Mouse (Mus musculus) layer of hippocampus, postnatal 25 days (tissue): ENCODE measurements around the gene C1qtnf6. TPM values are rescaled to one million over a fixed set of nuclear protein-coding genes. Genes with fewer than 3 reads are reported as not detected.

ENCODE experiments used
- DNase-seq, 2 experiments: peaks; one replicate each; pipeline ENCODE4 v3.0.0; 2022; ENCODE audit warnings: mixed read lengths in 2 of 2, low spot score in 1 of 2; ENCODE audit errors: extremely low spot score in 1 of 2
- total RNA-seq, 2 experiments: library from RNA; stranded (reverse); gene quantifications; 2 replicates each; pipeline ENCODE4 v1.2.3; 2021

Gene C1qtnf6
- total RNA-seq, 2 experiments from 2014 or later = 5.3 to 5.6 TPM

DNA sequence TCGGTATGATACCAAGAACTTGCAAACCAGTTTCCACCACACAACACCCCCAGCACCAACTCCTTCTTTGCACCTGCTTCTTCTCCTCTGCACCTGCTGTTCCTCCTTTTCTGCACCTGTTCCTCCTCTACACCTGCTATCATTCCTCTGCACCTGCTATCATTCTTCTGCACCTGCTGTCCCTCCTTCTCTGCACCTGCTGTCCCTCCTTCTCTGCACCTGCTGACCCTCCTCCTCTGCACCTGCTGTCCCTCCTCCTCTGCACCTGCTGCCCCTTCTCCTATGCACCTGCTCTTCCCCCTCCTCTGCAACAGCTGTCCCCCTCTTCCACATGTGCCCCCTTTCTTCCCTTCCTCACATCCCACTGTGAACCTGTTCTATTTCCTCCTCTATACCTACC is 44.7 kb downstream of the C1qtnf6 start:
- no peak for DNase-seq

DNA sequence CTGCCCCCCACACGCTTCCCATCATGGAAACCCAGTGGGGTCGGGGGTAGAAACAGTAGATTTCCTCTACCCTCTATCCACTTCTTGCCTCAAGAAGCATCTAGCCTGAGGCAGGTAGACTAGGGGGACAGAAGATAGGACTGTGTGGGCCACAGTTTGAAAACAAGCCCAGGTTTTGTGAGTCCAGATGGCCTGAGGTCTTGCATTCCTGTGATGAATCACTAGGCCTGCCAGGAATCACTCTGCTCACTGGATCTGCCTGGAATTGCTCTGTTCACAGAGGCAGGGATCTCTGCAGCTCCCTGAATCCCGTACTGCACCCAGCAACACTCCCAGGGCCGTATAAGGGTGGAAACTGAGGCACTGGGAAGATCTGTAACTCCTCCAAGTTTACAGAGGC is 47.9 kb downstream of the C1qtnf6 start:
- no peak for DNase-seq

DNA sequence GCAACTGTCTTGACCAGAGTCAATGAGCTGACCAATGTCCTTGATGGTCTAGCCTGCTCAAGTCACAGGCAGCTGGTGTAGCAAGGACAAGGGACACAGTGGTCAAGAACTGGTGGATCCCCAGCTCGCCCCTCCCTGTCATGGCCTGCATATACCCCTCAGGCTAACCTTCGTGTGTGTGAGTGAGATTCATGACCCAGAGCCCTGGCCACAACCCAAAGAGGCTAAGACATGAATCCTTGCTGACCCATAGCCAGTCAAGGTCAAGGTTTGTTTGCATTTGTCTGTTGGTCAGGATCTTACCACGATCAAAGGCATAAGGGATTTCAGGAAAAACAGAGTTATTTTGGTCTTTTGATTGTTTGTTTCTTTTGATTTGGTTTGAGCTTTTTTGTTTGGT is 48.7 kb downstream of the C1qtnf6 start:
- DNase-seq = no peak

DNA sequence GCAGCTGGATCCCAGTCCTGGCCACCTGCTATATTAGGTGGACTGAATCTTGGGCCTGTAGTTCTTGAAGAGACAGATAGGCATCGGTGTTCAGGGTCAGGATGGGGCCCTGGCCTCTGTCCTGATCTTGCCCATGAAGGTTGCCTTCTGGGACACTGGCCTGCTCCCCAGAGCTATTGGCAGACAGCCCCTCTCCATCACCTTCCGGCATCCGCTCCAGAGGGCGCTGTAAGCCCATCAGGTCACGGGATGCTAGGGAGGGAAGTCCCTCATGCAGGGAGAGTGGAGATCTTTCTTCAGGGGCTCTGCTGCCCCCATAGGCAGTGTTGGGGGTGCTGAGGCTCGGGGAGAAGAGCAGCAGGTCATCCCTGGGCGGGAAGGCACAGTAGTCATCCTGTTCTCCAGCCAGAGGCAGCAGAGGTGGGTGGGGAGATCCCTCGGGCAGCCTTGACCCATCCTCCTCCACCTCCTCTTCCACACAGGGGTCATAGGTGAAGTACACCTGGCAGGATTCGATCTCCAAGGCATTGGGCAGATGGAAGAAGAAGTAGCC is 49.7 kb downstream of the C1qtnf6 start:
- no peak for DNase-seq

DNA sequence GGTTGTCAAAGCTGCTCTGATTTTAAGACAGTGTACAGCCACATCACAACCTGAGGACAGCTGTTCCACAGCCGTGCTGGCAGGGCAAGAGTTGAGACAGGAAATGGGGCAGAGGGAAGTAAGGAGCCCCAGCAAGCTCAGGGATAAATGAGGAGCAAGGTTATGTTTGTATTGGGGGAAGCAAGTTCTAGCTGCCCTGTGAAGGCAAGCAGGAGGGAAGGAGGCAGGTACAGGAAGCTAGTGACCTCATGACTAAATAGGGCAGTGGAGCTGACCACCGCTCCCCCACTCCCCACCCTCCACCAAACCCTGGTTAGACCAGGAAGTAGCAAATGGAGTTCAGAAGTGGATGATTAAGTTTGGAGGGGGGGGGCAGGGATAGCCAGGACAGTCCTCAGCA is 50.2 kb downstream of the C1qtnf6 start:
- DNase-seq = no peak

DNA sequence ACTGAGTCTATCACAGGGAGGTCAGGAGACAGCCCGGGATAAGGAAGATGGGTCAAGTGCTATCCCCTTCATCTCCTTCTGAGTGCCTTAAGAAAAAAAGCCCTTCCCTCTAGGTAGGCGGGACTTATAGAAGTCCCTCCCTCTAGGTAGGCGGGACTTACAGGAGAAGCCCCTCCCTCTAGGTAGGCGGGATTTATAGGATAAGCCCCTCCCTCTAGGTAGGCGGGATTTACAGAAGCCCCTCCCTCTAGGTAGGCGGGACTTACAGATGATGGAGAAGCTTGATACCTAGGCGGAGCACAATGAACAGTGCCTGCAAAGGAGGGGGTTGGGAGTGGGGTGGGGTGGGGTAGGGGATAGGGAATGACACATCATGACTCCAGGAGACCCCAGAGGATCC is 51.1 kb downstream of the C1qtnf6 start:
- no peak for DNase-seq

DNA sequence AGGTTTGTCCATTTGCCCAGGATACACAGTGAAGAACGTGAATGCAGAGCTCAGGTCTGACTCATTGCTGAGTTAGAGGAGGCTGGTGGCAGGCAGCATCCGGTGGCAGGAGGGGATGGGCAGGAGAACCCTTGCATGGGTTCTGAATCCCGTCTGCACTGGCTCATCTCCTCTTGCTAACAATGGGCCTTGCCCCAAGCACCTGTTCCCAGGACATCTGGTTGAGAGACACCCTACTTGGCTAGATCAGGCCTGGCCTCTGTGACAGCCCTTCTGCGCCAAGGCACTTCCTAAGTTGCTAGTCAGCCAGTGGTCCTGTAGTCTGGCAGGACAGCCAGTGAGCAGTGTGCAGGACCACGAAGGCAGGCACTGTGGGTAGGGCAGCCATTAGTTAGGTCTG is 51.7 kb downstream of the C1qtnf6 start:
- no peak for DNase-seq

DNA sequence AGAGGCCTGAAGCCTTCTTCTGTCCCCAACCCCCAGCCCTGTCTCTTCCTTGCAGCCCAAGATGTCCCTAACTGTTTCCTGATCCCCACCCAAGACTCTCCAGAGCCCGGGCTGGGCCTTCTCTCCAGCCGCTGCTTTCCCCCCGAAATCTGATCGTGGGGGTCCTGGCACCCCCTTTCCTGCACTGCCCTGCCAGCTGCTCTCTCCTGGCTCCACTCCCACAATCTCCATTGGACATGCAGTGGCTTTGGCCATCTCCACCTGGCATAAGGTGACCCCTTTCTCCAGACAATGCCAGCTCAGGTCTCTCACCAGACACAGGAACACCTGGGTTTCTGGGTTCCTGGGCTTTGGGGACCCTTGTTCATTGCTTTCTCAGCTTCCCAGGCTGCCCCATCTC is 53.1 kb downstream of the C1qtnf6 start:
- DNase-seq = no peak

DNA sequence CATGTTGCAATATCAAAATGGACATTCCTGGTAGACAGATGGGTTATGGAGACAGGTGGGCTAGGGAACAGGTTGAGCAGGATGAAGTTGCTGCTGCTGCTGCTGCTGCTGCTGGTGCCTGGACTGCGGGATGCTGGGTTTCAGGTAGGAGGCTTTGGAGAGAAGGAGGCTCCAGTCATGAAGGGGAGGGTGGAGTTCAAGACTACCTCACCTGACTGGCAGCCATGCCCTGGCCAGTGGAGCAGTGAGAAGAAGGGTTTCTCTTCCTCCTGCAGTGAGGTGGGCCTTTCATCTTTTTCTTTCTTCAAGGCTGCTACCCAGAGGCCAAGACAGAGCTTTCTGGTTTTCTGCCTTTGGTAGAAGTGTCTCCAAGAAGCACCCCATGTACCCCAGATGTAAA is 54.3 kb downstream of the C1qtnf6 start:
- DNase-seq = no peak

DNA sequence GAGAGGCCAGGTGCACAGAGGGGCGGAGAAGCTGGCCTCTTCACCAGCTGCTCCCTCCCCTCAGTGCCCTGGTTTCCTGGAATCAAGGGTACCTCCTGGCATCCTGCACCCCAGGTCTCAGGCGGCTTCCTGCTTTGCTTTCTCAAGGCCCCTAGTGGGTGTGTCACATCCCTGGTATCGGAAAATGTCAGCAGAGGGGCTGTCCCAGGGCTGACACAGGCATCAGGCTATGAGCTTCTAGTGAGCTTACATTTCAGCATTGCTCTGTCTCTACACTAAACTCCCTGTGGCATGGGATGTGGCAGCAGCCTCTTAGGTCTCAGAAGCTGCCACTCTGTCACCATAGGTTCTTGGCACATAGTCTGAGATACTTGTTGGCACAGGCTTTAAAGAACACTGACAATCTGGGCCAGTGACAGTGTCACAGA is 55.6 kb downstream of the C1qtnf6 start:
- no peak for DNase-seq

DNA sequence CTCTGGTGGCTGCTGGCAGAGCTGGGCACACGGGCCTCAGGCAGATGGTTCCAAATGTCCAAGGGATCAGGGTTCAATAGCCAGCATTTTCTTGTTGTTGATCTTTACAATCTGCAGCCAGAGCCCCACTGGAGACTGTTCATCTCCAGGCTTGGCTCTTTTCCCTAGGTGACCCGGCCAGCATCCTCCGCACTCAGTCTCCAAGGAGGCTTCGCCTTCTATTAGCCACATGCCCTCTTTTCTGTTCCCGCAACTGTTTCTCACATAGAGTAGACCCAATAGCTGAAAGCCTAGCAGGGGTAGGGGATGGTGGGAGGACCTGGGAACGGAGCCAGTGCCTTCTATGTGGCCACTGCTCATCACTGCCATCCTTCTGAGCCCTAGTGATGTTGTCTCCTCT is 57.8 kb downstream of the C1qtnf6 start:
- DNase-seq = no peak

Other genes starting within 250 kb of the C1qtnf6 start
- gene Csf2rb2, start 225.7 kb downstream of the C1qtnf6 start, total RNA-seq = 1 to 10 TPM; 1.5 to 2.1 TPM
- 1 to 10 TPM; 2.5 to 2.6 TPM for gene Csf2rb, start 205.7 kb downstream of the C1qtnf6 start, total RNA-seq
- gene Tex33, start 135.5 kb downstream of the C1qtnf6 start, total RNA-seq = not detected
- 10 to 100 TPM; 41.4 to 42.4 TPM for gene Tst, start 125.5 kb downstream of the C1qtnf6 start, total RNA-seq
- 10 to 100 TPM; 33.6 to 39.4 TPM for gene Mpst, start 125.0 kb downstream of the C1qtnf6 start, total RNA-seq
- 100 to 1,000 TPM; 257 to 260 TPM for gene Kctd17, start 102.9 kb downstream of the C1qtnf6 start, total RNA-seq
- 1 to 10 TPM in 1 of 2 experiments, under 1 TPM in 1; 0.61 to 4.5 TPM for gene Tmprss6, start 62.8 kb downstream of the C1qtnf6 start, total RNA-seq
- under 1 TPM in 1 of 2 experiments, not detected in 1; 0.05 TPM for gene Il2rb, start 36.1 kb downstream of the C1qtnf6 start, total RNA-seq
- 10 to 100 TPM; 22.9 to 27.2 TPM for gene Sstr3, start 13.3 kb upstream of the C1qtnf6 start, total RNA-seq
- 1 to 10 TPM; 1.6 to 1.9 TPM for gene Rac2, start 41.4 kb upstream of the C1qtnf6 start, total RNA-seq
- gene Cyth4, start 65.6 kb upstream of the C1qtnf6 start, total RNA-seq = 10 to 100 TPM; 18.9 to 24.7 TPM
- gene Elfn2, start 187.4 kb upstream of the C1qtnf6 start, total RNA-seq = 100 to 1,000 TPM; 175 to 188 TPM
- gene Mfng, start 242.1 kb upstream of the C1qtnf6 start, total RNA-seq = 1 to 10 TPM; 5.5 to 6.6 TPM